Mouse (Mus musculus) testis, adult 2 months (tissue): Measurements from ENCODE around the gene Tmem127.

Source experiments
- CTCF ChIP-seq: fragments of 200-500 bp; IDR thresholded peaks from 2 replicates; pipeline ENCODE4 v1.5.1; 2012; ENCODE audit warnings: low read depth, mild to moderate bottlenecking, inconsistent platforms, low read length, moderate library complexity; ENCODE audit not compliant: control insufficient read depth, insufficient read depth, insufficient replicate concordance
- POLR2A ChIP-seq: fragments of 200-500 bp; IDR thresholded peaks from 2 replicates; pipeline ENCODE4 v1.6.1; 2012; ENCODE audit warnings: low read depth, mild to moderate bottlenecking, inconsistent platforms, low read length, moderate library complexity; ENCODE audit not compliant: control insufficient read depth

GRCm38 (mm10) chr2:127225261-127225660 is 22.4 kb upstream of the Tmem127 start:
- no peak for TF ChIP-seq CTCF
- TF ChIP-seq POLR2A, result no peak
